Mouse (Mus musculus) embryonic facial prominence, embryonic 11.5 days (tissue): Measurements from ENCODE around the gene Nop10. TPM values are rescaled to one million over a fixed set of nuclear protein-coding genes. Genes with fewer than 3 reads are reported as not detected.

ENCODE experiments used
- ATAC-seq: fragments of 200-750 bp; cut with Nextera tagmentation; replicated peaks from 2 replicates; pipeline ENCODE4 v1.8.0; 2017; ENCODE audit warnings: low read depth; ENCODE audit not compliant: insufficient number of reproducible peaks, low FRiP score, low TSS enrichment
- DNase-seq: peaks from one replicate; pipeline ENCODE4 v3.0.0-alpha.2; 2015; ENCODE audit warnings: low spot score
- H3K27ac ChIP-seq: fragments of 300-500 bp; sonication (generic); replicated peaks from 2 replicates; pipeline ENCODE4 v1.5.1; 2014; ENCODE audit warnings: mild to moderate bottlenecking, low read depth, low read length, control low read depth
- H3K27me3 ChIP-seq: fragments of 300-500 bp; sonication (generic); 2 replicates; pipeline ENCODE4 v1.6.1; 2014; ENCODE audit warnings: mild to moderate bottlenecking, low read length, moderate library complexity, mixed read lengths; ENCODE audit not compliant: control insufficient read depth, insufficient read depth
- H3K36me3 ChIP-seq: fragments of 300-500 bp; sonication (generic); replicated peaks from 2 replicates; pipeline ENCODE4 v1.6.1; 2014; ENCODE audit warnings: low read depth, mild to moderate bottlenecking, low read length, moderate library complexity, mixed read lengths; ENCODE audit not compliant: control insufficient read depth, insufficient read depth
- H3K4me1 ChIP-seq: fragments of 300-500 bp; sonication (generic); 2 replicates; pipeline ENCODE4 v1.6.1; 2014; ENCODE audit warnings: low read length, mixed read lengths; ENCODE audit not compliant: control insufficient read depth, insufficient read depth
- H3K4me2 ChIP-seq: fragments of 300-500 bp; sonication (generic); 2 replicates; pipeline ENCODE4 v1.6.1; 2014; ENCODE audit warnings: low read depth, mild to moderate bottlenecking, control low read depth, low read length, moderate library complexity
- H3K4me3 ChIP-seq: fragments of 300-500 bp; sonication (generic); 2 replicates; pipeline ENCODE4 v1.5.1; 2014; ENCODE audit warnings: low read depth, low read length, control low read depth
- H3K9ac ChIP-seq: fragments of 300-500 bp; sonication (generic); replicated peaks from 2 replicates; pipeline ENCODE4 v1.6.1; 2014; ENCODE audit warnings: mild to moderate bottlenecking, control low read depth, low read length
- H3K9me3 ChIP-seq: fragments of 300-500 bp; sonication (generic); replicated peaks from 2 replicates; pipeline ENCODE4 v1.6.1; 2016; ENCODE audit warnings: mild to moderate bottlenecking, low read length, inconsistent platforms, mixed read lengths; ENCODE audit not compliant: control insufficient read depth
- WGBS: fragments of 180-500 bp; shearing (Covaris S2); extraction: QIAGEN DNeasy Blood & Tissue Kit; methylation state at CpG from one replicate; pipeline ENCODE4 v1.1.7; 2014; 5-methylcytosine and 5-hydroxymethylcytosine counted together
- polyA plus RNA-seq: library from polyadenylated mRNA; unstranded; fragments of >200 nt; fragmentation: Nextera tagmentation; extraction: Ambion mirVana; gene quantifications from 2 replicates; pipeline ENCODE4 v1.2.1, GENCODE M21; 2014

Nop10 gene
- polyA plus RNA-seq, 1 experiment from 2014 or later: 181 TPM

DNA sequence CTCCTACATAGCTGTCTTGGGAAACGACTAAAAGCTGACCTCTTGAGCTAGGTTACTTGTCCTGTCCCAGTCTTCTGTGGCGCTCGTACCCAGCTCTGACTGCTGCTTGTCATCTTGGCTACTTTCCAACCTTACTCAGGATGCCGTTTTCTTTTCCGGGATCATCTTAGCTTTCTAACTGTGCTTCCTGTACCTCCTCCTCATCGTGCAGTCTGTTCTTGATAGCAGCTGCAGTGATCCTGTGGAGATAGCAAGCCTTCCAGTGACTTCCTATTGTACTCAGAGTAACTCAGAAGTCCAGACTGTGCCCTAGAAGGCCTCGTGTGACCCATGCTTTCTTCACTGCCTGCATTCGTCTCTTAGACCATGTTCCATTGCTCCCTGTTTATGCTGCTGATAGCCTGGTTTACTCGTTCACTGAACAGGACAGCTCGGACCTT, 47.5 kb downstream of the Nop10 start:
- no peak overlapping the region for H3K4me2 ChIP-seq
- H3K4me3 ChIP-seq: no peak overlapping the region
- H3K9ac ChIP-seq: no peak overlapping the region
- ATAC-seq: no peak
- no peaks in the 10 kb centered on the region for H3K36me3 ChIP-seq
- WGBS: 86% methylated on average over 10 of the region's 10 CpGs
- H3K4me1 ChIP-seq: no peaks in the 10 kb centered on the region
- H3K27ac ChIP-seq: no peak overlapping the region
- DNase-seq: no peak
- H3K9me3 ChIP-seq: no peaks in the 10 kb centered on the region
- H3K27me3 ChIP-seq: no peaks in the 10 kb centered on the region

Other genes with a start within 250 kb of the Nop10 start
- gene Olfr1310, start 249.2 kb upstream of the Nop10 start, polyA plus RNA-seq: not detected in 2 replicates
- gene Olfr1311, start 237.5 kb upstream of the Nop10 start, polyA plus RNA-seq: not detected in 2 replicates
- not detected in 2 replicates for gene Olfr1312, start 211.7 kb upstream of the Nop10 start, polyA plus RNA-seq
- not detected in 2 replicates for gene Olfr1313, start 184.1 kb upstream of the Nop10 start, polyA plus RNA-seq
- gene Olfr1314, start 165.1 kb upstream of the Nop10 start, polyA plus RNA-seq: not detected in 2 replicates
- not detected in 2 replicates for gene Olfr1315-ps1, start 146.5 kb upstream of the Nop10 start, polyA plus RNA-seq
- gene Olfr1316, start 126.9 kb upstream of the Nop10 start, polyA plus RNA-seq: not detected in 2 replicates
- not detected in 2 replicates for gene Olfr1317, start 121.6 kb upstream of the Nop10 start, polyA plus RNA-seq
- gene Olfr1318, start 107.7 kb upstream of the Nop10 start, polyA plus RNA-seq: not detected in 2 replicates
- gene Lpcat4, start 22.5 kb upstream of the Nop10 start, polyA plus RNA-seq: 10.5 and 11.8 TPM in 2 replicates
- 0.06 TPM in 1 of 2 replicates, not detected in the other for gene Nutm1, start 2.6 kb upstream of the Nop10 start, polyA plus RNA-seq
- 10.3 and 10.4 TPM in 2 replicates for gene Slc12a6, start 3.9 kb downstream of the Nop10 start, polyA plus RNA-seq
- gene Gm21985, start 4.4 kb downstream of the Nop10 start, polyA plus RNA-seq: not detected in 2 replicates
- 93.3 and 107 TPM in 2 replicates for gene Emc4, start 106.1 kb downstream of the Nop10 start, polyA plus RNA-seq
- gene Katnbl1, start 117.3 kb downstream of the Nop10 start, polyA plus RNA-seq: 55.6 and 63.3 TPM in 2 replicates
- 10.6 and 12.2 TPM in 2 replicates for gene Emc7, start 193.1 kb downstream of the Nop10 start, polyA plus RNA-seq
- gene Chrm5, start 218.8 kb downstream of the Nop10 start, polyA plus RNA-seq: not detected in 2 replicates
- gene Aven, start 231.0 kb downstream of the Nop10 start, polyA plus RNA-seq: 8.3 and 10.0 TPM in 2 replicates